Mouse (Mus musculus): ENCODE measurements around the gene Htra3. TPM values are rescaled to one million over a fixed set of nuclear protein-coding genes. Genes with fewer than 3 reads are reported as not detected.

Htra3 gene
- polyA plus RNA-seq, 1 experiment = not detected

GRCm38 (mm10) chr5:35631755-35632154 is 47.8 kb downstream of the Htra3 start:
- Histone ChIP-seq H3K27me3 (ENCODE audit: control insufficient read depth) (no peaks in the 10 kb centered on the region), H3K4me1 (ENCODE audit: control insufficient read depth) (no peaks in the 10 kb centered on the region), H3K9me3 (ENCODE audit: control insufficient read depth, low read length) (no peaks in the 10 kb centered on the region), H3K4me3 (replicated peaks) (no peak overlapping the region), H3K36me3 (ENCODE audit: control insufficient read depth) (no peaks in the 10 kb centered on the region)
- TF ChIP-seq GATA1 (IDR thresholded peaks at IDR 0.05; ENCODE audit: low read length) (no peak), TAL1 (IDR thresholded peaks at IDR 0.05; ENCODE audit: low read length) (no peak)

DNA sequence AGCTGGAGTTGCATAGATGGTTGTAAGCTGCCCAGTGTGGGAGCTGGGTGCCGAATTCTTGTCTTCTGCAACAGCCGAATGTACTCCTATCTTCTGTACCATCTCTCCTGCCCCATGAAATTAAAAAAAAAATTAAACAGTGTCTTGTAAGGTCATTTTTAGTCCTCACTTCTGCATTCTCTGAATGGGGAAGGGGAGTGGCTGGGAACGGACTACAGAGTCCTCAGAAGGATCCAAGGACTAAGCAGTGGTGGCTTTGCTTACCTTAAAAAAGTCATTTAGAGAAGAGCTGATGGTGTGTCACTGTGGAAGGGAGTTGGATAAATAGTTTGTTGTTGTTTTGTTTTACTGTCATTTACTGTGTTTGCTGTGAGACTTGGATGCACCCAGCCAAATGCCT is 48.4 kb downstream of the Htra3 start:
- Histone ChIP-seq H3K4me3 (replicated peaks) (no peak overlapping the region), H3K4me1 (ENCODE audit: control insufficient read depth) (no peaks in the 10 kb centered on the region), H3K27me3 (ENCODE audit: control insufficient read depth) (no peaks in the 10 kb centered on the region), H3K36me3 (ENCODE audit: control insufficient read depth) (no peaks in the 10 kb centered on the region), H3K9me3 (ENCODE audit: control insufficient read depth, low read length) (no peaks in the 10 kb centered on the region)
- TF ChIP-seq TAL1 (IDR thresholded peaks at IDR 0.05; ENCODE audit: low read length) (no peak), GATA1 (IDR thresholded peaks at IDR 0.05; ENCODE audit: low read length) (no peak)

GRCm38 (mm10) chr5:35630706-35631105 is 48.9 kb downstream of the Htra3 start:
- TF ChIP-seq TAL1 (IDR thresholded peaks at IDR 0.05; ENCODE audit: low read length) = no peak
- no peak for TF ChIP-seq GATA1 (IDR thresholded peaks at IDR 0.05; ENCODE audit: low read length)
- Histone ChIP-seq H3K4me3 (replicated peaks) (no peak overlapping the region), H3K36me3 (ENCODE audit: control insufficient read depth) (no peaks in the 10 kb centered on the region), H3K9me3 (ENCODE audit: control insufficient read depth, low read length) (no peaks in the 10 kb centered on the region), H3K27me3 (ENCODE audit: control insufficient read depth) (no peaks in the 10 kb centered on the region), H3K4me1 (ENCODE audit: control insufficient read depth) (no peaks in the 10 kb centered on the region)

- Histone ChIP-seq H3K36me3 (ENCODE audit: control insufficient read depth) (no peaks in the 10 kb centered on the region), H3K27me3 (ENCODE audit: control insufficient read depth) (no peaks in the 10 kb centered on the region), H3K4me1 (ENCODE audit: control insufficient read depth) (no peaks in the 10 kb centered on the region), H3K9me3 (ENCODE audit: control insufficient read depth, low read length) (no peaks in the 10 kb centered on the region), H3K4me3 (replicated peaks) (no peak overlapping the region)
- TF ChIP-seq TAL1 (IDR thresholded peaks at IDR 0.05; ENCODE audit: low read length) = no peak
- TF ChIP-seq GATA1 (IDR thresholded peaks at IDR 0.05; ENCODE audit: low read length) = no peak
Measured at GRCm38 (mm10) chr5:35629333-35629732, 50.2 kb downstream of the Htra3 start.

- no peak for TF ChIP-seq GATA1 (IDR thresholded peaks at IDR 0.05; ENCODE audit: low read length)
- no peak for TF ChIP-seq TAL1 (IDR thresholded peaks at IDR 0.05; ENCODE audit: low read length)
- Histone ChIP-seq H3K4me1 (ENCODE audit: control insufficient read depth) (no peaks in the 10 kb centered on the region), H3K36me3 (ENCODE audit: control insufficient read depth) (no peaks in the 10 kb centered on the region), H3K9me3 (ENCODE audit: control insufficient read depth, low read length) (no peaks in the 10 kb centered on the region), H3K27me3 (ENCODE audit: control insufficient read depth) (no peaks in the 10 kb centered on the region), H3K4me3 (replicated peaks) (no peak overlapping the region)
Measured at GRCm38 (mm10) chr5:35628685-35629084, 50.9 kb downstream of the Htra3 start.

GRCm38 (mm10) chr5:35627307-35627840 is 52.2 kb downstream of the Htra3 start:
- Histone ChIP-seq H3K36me3 (ENCODE audit: control insufficient read depth) (no peaks in the 10 kb centered on the region), H3K4me3 (replicated peaks) (no peak overlapping the region), H3K4me1 (ENCODE audit: control insufficient read depth) (no peaks in the 10 kb centered on the region), H3K9me3 (ENCODE audit: control insufficient read depth, low read length) (no peaks in the 10 kb centered on the region), H3K27me3 (ENCODE audit: control insufficient read depth) (no peaks in the 10 kb centered on the region)
- TF ChIP-seq TAL1 (IDR thresholded peaks at IDR 0.05; ENCODE audit: low read length) (no peak), GATA1 (IDR thresholded peaks at IDR 0.05; ENCODE audit: low read length) (no peak)

DNA sequence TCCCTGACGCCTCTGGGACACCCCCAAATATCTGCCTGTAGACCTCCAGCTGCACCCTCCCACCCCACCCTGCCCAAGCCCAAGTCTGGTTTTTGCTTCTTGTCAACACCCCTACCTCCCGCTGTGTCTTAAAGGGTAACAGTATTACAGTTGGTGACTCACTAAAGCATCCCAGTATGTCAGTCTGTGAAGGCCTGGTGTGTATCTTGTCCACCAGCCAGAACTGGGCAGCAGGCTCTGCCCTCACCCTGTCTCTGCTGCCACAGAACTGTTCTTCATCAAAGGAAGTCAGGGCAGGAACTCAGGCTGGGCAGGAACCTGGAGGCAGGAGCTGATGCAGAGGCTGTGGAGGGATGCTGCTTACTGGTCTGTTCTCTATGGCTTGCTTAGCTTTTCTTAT is 53.2 kb downstream of the Htra3 start:
- H3K27me3 ChIP-seq (ENCODE audit: control insufficient read depth) = no peaks in the 10 kb centered on the region
- TF ChIP-seq GATA1 (IDR thresholded peaks at IDR 0.05; ENCODE audit: low read length) (no peak), TAL1 (IDR thresholded peaks at IDR 0.05; ENCODE audit: low read length) (no peak)
- H3K36me3 ChIP-seq (ENCODE audit: control insufficient read depth) = no peaks in the 10 kb centered on the region
- no peak overlapping the region for H3K4me3 ChIP-seq (replicated peaks)
- no peaks in the 10 kb centered on the region for H3K9me3 ChIP-seq (ENCODE audit: control insufficient read depth, low read length)
- H3K4me1 ChIP-seq (ENCODE audit: control insufficient read depth) = no peaks in the 10 kb centered on the region

- no peak overlapping the region for H3K4me3 ChIP-seq (replicated peaks)
- no peaks in the 10 kb centered on the region for H3K9me3 ChIP-seq (ENCODE audit: control insufficient read depth, low read length)
- H3K36me3 ChIP-seq (ENCODE audit: control insufficient read depth) = no peaks in the 10 kb centered on the region
- TF ChIP-seq GATA1 (IDR thresholded peaks at IDR 0.05; ENCODE audit: low read length) = no peak
- H3K27me3 ChIP-seq (ENCODE audit: control insufficient read depth) = no peaks in the 10 kb centered on the region
- no peaks in the 10 kb centered on the region for H3K4me1 ChIP-seq (ENCODE audit: control insufficient read depth)
Measured at GRCm38 (mm10) chr5:35624751-35625239, 54.8 kb downstream of the Htra3 start.

DNA sequence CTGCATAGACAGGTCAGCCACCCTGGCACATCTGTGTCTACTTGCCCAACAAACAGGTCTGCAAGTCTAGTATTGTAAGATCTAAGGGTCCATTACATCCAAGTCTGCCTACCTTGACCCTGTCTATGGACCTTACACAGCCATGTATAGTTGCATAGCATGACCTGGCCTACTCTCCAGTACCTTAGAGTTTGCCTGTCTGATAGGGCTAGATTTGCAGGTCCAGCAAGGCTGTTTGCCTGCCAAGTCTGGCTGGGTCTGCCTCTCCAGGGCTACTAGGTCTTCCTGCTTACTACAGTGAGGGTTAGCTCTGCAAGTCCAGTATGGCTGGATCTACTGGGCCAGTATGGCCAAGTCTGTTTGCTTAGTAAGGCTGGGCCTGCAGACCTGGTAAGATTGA is 55.8 kb downstream of the Htra3 start:
- no peaks in the 10 kb centered on the region for H3K9me3 ChIP-seq (ENCODE audit: control insufficient read depth, low read length)
- no peak for TF ChIP-seq TAL1 (IDR thresholded peaks at IDR 0.05; ENCODE audit: low read length)
- TF ChIP-seq GATA1 (IDR thresholded peaks at IDR 0.05; ENCODE audit: low read length) = no peak
- no peak overlapping the region for H3K4me3 ChIP-seq (replicated peaks)
- H3K4me1 ChIP-seq (ENCODE audit: control insufficient read depth) = no peaks in the 10 kb centered on the region
- H3K27me3 ChIP-seq (ENCODE audit: control insufficient read depth) = no peaks in the 10 kb centered on the region
- H3K36me3 ChIP-seq (ENCODE audit: control insufficient read depth) = no peaks in the 10 kb centered on the region

DNA sequence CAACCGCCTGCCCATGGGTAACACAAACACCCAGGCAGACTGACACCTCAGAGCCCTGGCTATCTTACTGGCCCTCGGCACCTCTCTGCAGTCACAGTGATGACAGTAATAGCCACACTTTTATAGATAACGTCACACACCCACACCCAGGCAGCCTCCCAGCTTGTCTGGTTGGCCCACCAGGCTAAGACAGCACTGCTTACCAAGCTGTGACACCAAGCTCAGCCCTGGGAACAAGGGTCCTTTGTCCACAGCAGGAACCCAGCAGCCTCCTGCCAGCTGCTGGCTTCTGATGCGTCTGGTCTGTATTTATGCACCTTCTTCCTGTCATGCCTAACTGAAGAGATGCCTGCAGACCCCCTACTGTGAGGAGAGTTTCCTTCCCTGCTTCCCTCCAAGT is 58.5 kb downstream of the Htra3 start:
- H3K4me3 ChIP-seq (replicated peaks) = no peak overlapping the region
- H3K4me1 ChIP-seq (ENCODE audit: control insufficient read depth) = no peaks in the 10 kb centered on the region
- no peaks in the 10 kb centered on the region for H3K27me3 ChIP-seq (ENCODE audit: control insufficient read depth)
- TF ChIP-seq TAL1 (IDR thresholded peaks at IDR 0.05; ENCODE audit: low read length) (no peak), GATA1 (IDR thresholded peaks at IDR 0.05; ENCODE audit: low read length) (no peak)
- no peaks in the 10 kb centered on the region for H3K9me3 ChIP-seq (ENCODE audit: control insufficient read depth, low read length)
- no peaks in the 10 kb centered on the region for H3K36me3 ChIP-seq (ENCODE audit: control insufficient read depth)
